Mouse (Mus musculus): ENCODE data around the gene Slc45a3. TPM values are rescaled to one million over a fixed set of nuclear protein-coding genes. Genes with fewer than 3 reads are reported as not detected.

The Slc45a3 gene
- total and polyA plus RNA-seq, 3 experiments, result 3.8 to 7.0 (median 5.5) TPM

DNA sequence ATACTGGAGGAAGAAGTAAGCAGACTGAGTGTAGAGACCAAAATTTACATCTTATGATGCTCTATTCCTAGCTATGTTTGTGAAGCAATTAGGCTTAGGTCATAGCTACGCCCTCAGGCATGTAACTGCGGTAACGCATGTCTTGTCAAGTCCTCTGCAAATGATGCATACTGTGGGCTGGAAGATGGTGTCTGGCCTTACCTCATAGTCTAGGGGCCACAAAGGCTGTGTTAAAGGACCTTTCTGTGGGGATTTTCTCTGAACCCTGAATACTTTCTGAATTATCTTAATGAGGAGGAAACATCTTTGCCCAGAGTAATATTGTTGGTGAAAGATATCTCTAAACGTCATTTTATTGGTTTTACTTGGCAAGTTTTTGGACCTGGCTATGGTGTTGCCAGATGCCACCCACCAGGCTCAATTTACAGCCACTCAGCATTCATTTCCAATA, 39.1 kb downstream of the Slc45a3 start:
- 80% methylated on average over 4 of the region's 4 CpGs for WGBS
- DNase-seq, result no peak
- intact Hi-C loops (cut with DNase I), result loop anchor here (5.0 to 10.0 kb wide), 2 partner anchors 95 to 323 kb away; no protein-coding TSS in a partner anchor
- Histone ChIP-seq H3K36me3 (ENCODE audit: control insufficient read depth, insufficient read depth, low read length) (peaks cover 13% of the 10 kb centered on the region), H3K27me3 (ENCODE audit: control insufficient read depth, insufficient read depth, low read length) (no peaks in the 10 kb centered on the region), H3K9ac (ENCODE audit: low read depth, low read length) (no peak overlapping the region), H3K27ac (no peak overlapping the region), H3K4me3 (no peak overlapping the region), H3K4me1 (ENCODE audit: control insufficient read depth, insufficient read depth, low read length) (peaks cover 11% of the 10 kb centered on the region), H3K79me2 (replicated peaks; ENCODE audit: control insufficient read depth, insufficient read depth, low read length) (no peaks in the 10 kb centered on the region)
- no peak for TF ChIP-seq POLR2A (IDR thresholded peaks at IDR 0.05; ENCODE audit: insufficient read depth, low read depth, low read length)
- no peak for TF ChIP-seq CTCF (IDR thresholded peaks at IDR 0.05)
- no peak for TF ChIP-seq EP300 (IDR thresholded peaks at IDR 0.05; ENCODE audit: insufficient read depth, low read depth, low read length)

DNA sequence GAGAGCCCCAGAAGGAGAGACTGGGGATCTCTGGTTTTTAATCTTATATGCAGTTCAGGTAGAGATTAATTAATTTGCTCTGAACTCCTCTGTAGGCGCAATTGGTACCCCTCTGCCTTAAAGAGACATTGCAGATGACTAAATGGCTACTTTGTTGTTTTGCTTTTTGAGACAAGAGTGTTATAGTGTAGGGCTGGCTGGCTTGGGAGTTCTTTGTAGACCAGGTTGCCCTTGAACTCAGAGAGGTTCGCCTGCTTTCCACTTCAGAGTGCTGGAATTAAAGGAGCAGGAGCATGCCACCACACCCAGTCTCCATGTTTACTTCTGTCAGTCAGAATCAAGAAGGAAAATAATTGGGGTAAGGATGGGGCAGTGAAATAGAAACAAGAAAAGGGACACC, 40.3 kb downstream of the Slc45a3 start:
- WGBS, result 64% methylated on average over 2 of the region's 2 CpGs
- H3K4me1 ChIP-seq (ENCODE audit: control insufficient read depth, insufficient read depth, low read length), result peaks cover 11% of the 10 kb centered on the region
- TF ChIP-seq CTCF (IDR thresholded peaks at IDR 0.05) (no peak), POLR2A (IDR thresholded peaks at IDR 0.05; ENCODE audit: insufficient read depth, low read depth, low read length) (no peak), EP300 (IDR thresholded peaks at IDR 0.05; ENCODE audit: insufficient read depth, low read depth, low read length) (no peak)
- no peak overlapping the region for H3K9ac ChIP-seq (ENCODE audit: low read depth, low read length)
- H3K79me2 ChIP-seq (replicated peaks; ENCODE audit: control insufficient read depth, insufficient read depth, low read length), result no peaks in the 10 kb centered on the region
- peak overlapping the region; percentile 64 for H3K27ac ChIP-seq
- peaks cover 14% of the 10 kb centered on the region for H3K36me3 ChIP-seq (ENCODE audit: control insufficient read depth, insufficient read depth, low read length)
- H3K4me3 ChIP-seq, result no peak overlapping the region
- no peaks in the 10 kb centered on the region for H3K27me3 ChIP-seq (ENCODE audit: control insufficient read depth, insufficient read depth, low read length)
- no peak for DNase-seq
- intact Hi-C loops (cut with DNase I), result loop anchor here (5.0 to 10.0 kb wide), 2 partner anchors 94 to 322 kb away; no protein-coding TSS in a partner anchor

DNA sequence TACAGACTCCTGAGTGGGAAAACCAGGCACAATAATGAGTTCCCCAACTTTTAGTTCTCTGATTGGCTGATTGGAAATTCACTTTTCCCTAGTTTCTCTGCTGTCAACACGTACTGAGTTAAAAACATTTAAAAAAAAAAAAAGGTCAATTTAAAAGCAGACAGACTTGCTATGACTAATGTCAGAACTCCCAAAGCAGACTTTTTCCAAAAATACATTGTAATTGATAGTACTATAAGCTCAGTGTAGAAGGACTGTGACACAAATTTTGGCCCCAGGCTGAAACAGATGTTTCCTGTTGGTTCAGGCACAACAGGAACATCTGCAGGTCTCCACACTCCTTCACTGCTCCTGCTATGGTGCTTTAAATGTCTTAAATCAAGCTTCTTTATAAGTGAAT, 41.0 kb downstream of the Slc45a3 start:
- Histone ChIP-seq H3K36me3 (ENCODE audit: control insufficient read depth, insufficient read depth, low read length) (peaks cover 14% of the 10 kb centered on the region), H3K27ac (peak overlapping the region; percentile 64), H3K27me3 (ENCODE audit: control insufficient read depth, insufficient read depth, low read length) (no peaks in the 10 kb centered on the region), H3K4me3 (no peak overlapping the region), H3K79me2 (replicated peaks; ENCODE audit: control insufficient read depth, insufficient read depth, low read length) (no peaks in the 10 kb centered on the region; the same call in 1 of the 2 replicates), H3K9ac (ENCODE audit: low read depth, low read length) (no peak overlapping the region), H3K4me1 (ENCODE audit: control insufficient read depth, insufficient read depth, low read length) (peaks cover 12% of the 10 kb centered on the region)
- TF ChIP-seq POLR2A (IDR thresholded peaks at IDR 0.05; ENCODE audit: insufficient read depth, low read depth, low read length), result 0 out of 2 replicates have a peak, but pooled peaks have one; percentile 22
- peak; percentile 66; the same call in 1 of the 2 replicates for TF ChIP-seq EP300 (IDR thresholded peaks at IDR 0.05; ENCODE audit: insufficient read depth, low read depth, low read length)
- TF ChIP-seq CTCF (IDR thresholded peaks at IDR 0.05), result no peak
- WGBS, result 26% methylated on average over 1 of the region's 1 CpGs
- intact Hi-C loops (cut with DNase I), result loop anchor here (5.0 to 10.0 kb wide), 2 partner anchors 93 to 321 kb away; no protein-coding TSS in a partner anchor
- DNase-seq, result peak in 1 of 2 experiments; percentile 61

DNA sequence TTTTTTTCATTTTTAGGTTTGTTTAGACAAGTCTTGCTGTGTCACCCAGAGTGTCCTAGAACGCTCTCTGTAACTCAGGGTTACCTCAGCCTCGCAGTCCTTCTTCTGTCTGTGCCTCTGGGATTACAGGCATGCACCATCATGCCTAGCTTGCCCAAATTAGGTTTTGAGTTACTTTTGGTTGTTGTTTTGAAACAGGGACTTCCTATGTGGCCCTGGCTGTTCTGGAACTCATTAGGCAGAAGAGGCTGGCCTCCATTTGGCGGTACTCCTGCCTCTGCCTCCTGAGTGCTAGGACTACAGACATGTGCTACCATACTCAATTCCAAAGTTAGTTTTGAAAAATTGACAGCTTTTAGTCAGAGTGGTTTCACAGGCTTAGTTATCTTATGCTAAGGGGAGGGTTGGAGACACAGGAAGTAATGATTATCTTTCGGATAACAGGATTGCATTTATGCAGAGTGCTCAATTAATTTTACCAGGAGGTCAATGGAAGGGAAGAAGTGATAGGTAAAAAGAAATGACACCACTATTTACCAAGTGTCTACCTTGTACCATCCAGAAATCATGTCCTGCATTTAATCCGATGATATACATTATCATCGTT, 41.9 kb downstream of the Slc45a3 start:
- peak overlapping the region; percentile 58 for H3K27ac ChIP-seq
- H3K36me3 ChIP-seq (ENCODE audit: control insufficient read depth, insufficient read depth, low read length), result peaks cover 14% of the 10 kb centered on the region
- peaks cover 15% of the 10 kb centered on the region for H3K4me1 ChIP-seq (ENCODE audit: control insufficient read depth, insufficient read depth, low read length)
- H3K9ac ChIP-seq (ENCODE audit: low read depth, low read length), result no peak overlapping the region
- no peak overlapping the region for H3K4me3 ChIP-seq
- no peak for DNase-seq
- intact Hi-C loops (cut with DNase I), result loop anchor here (5.0 to 10.0 kb wide), 2 partner anchors 93 to 320 kb away; no protein-coding TSS in a partner anchor
- no peaks in the 10 kb centered on the region for H3K27me3 ChIP-seq (ENCODE audit: control insufficient read depth, insufficient read depth, low read length)
- WGBS, result 58% methylated on average over 6 of the region's 6 CpGs
- no peaks in the 10 kb centered on the region; the same call in 1 of the 2 replicates for H3K79me2 ChIP-seq (replicated peaks; ENCODE audit: control insufficient read depth, insufficient read depth, low read length)
- no peak for TF ChIP-seq EP300 (IDR thresholded peaks at IDR 0.05; ENCODE audit: insufficient read depth, low read depth, low read length)
- no peak for TF ChIP-seq POLR2A (IDR thresholded peaks at IDR 0.05; ENCODE audit: insufficient read depth, low read depth, low read length)

DNA sequence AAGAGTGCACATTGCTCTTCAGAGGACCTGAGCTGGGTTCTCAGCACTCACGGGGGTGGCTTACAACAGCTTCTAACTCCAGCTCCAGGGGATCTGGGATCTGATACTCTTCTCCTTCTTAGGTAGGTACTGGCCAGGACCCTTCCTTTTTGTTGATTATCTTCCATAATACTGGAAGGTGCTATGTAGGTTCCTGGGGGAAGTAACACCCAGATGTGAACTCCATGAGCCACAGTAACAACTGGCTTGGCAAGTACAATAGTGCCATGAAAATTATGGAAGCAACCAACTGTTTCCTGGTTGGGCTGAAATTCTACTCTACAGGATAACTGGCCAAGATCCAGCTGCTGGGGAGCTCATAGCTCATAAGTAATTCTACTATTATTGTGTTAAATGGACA, 42.7 kb downstream of the Slc45a3 start:
- no peak for TF ChIP-seq EP300 (IDR thresholded peaks at IDR 0.05; ENCODE audit: insufficient read depth, low read depth, low read length)
- Histone ChIP-seq H3K36me3 (ENCODE audit: control insufficient read depth, insufficient read depth, low read length) (peaks cover 14% of the 10 kb centered on the region), H3K27ac (peak overlapping the region; percentile 18; the same call in 1 of the 2 replicates), H3K9ac (ENCODE audit: low read depth, low read length) (no peak overlapping the region), H3K4me1 (ENCODE audit: control insufficient read depth, insufficient read depth, low read length) (peaks cover 18% of the 10 kb centered on the region), H3K27me3 (ENCODE audit: control insufficient read depth, insufficient read depth, low read length) (no peaks in the 10 kb centered on the region), H3K4me3 (no peak overlapping the region), H3K79me2 (replicated peaks; ENCODE audit: control insufficient read depth, insufficient read depth, low read length) (no peaks in the 10 kb centered on the region; the same call in 1 of the 2 replicates)
- intact Hi-C loops (cut with DNase I), result loop anchor here (10.0 kb wide), 1 partner anchor 319 kb away; no protein-coding TSS in a partner anchor
- no peak for DNase-seq
- 83% methylated on average over 1 of the region's 1 CpGs for WGBS

DNA sequence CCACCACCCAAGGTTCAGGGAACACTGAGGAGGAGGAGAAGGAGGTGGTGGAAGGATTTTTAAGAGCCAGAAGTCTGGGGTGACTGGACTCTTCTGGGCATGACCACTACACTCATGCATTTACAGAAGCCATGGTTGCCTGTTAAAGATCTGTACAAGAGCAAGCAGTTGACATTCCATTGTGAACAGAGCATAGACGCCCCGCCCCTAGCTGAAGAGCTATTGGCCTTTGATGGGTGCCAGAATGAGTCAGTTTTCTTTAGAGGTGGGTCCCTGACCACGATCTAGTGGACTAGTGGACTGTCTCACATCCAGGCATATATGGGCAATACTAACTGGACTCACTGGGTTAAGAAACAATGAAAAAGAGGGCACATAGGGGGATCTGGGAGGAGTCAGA, 43.3 kb downstream of the Slc45a3 start:
- Histone ChIP-seq H3K4me1 (ENCODE audit: control insufficient read depth, insufficient read depth, low read length) (peaks cover 18% of the 10 kb centered on the region), H3K27me3 (ENCODE audit: control insufficient read depth, insufficient read depth, low read length) (no peaks in the 10 kb centered on the region), H3K79me2 (replicated peaks; ENCODE audit: control insufficient read depth, insufficient read depth, low read length) (no peaks in the 10 kb centered on the region; the same call in 1 of the 2 replicates), H3K36me3 (ENCODE audit: control insufficient read depth, insufficient read depth, low read length) (peaks cover 14% of the 10 kb centered on the region), H3K4me3 (no peak overlapping the region), H3K9ac (ENCODE audit: low read depth, low read length) (no peak overlapping the region), H3K27ac (peak overlapping the region; percentile 15; the same call in 1 of the 2 replicates)
- 60% methylated on average over 3 of the region's 3 CpGs for WGBS
- TF ChIP-seq POLR2A (IDR thresholded peaks at IDR 0.05; ENCODE audit: insufficient read depth, low read depth, low read length), result no peak
- no peak for TF ChIP-seq EP300 (IDR thresholded peaks at IDR 0.05; ENCODE audit: insufficient read depth, low read depth, low read length)
- no peak for TF ChIP-seq CTCF (IDR thresholded peaks at IDR 0.05)
- DNase-seq, result no peak
- intact Hi-C loops (cut with DNase I), result loop anchor here (10.0 kb wide), 1 partner anchor 319 kb away; no protein-coding TSS in a partner anchor
